ENCODE assay signal across 20 mouse cellular contexts in the genomic region with DNA sequence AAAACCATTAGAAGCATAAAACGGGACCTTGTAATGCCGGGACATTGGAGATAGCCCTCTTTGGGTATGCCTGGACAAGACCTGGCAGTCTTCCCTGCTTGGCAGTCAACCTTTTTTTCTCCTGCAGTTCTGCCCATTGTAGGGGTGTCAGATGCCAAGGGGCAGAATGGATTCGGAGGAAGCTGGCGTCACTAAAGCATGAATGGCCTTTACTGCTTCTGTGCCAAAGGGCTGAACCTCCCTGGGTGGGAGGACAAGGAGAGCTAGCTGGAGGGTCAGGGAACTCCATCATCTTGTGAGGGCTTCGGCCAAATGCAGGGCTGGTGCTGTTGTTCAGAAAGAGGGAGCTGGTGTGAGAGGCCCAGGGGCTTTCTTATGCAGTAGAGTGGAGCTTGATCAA.
DNase-seq lines count a peak whose midpoint lies in the region; ATAC-seq and TF ChIP-seq lines count a peak whose summit lies in the region.
"Had no signal": no experiment of that assay in that cellular context is flagged by ENCODE, and none has a peak within 500 bp of the region (broad histone marks: within the 10 kb centered on the region; RNA-seq: fewer than 3 reads in every experiment).

No protein-coding gene starts in this region.

- H3K27me3 ChIP-seq in kidney, adult 2 months (replicated peaks; ENCODE audit: control insufficient read depth, insufficient read depth, low read length) = no peaks in the 10 kb centered on the region
- H3K27me3 ChIP-seq in kidney, embryonic 14.5 days (ENCODE audit: control insufficient read depth, insufficient read depth, low read length) = no peaks in the 10 kb centered on the region
- peaks cover 7% of the 10 kb centered on the region; the same call in 1 of the 2 replicates for H3K27me3 ChIP-seq in neural tube, embryonic 15.5 days (replicated peaks)
- no peaks in the 10 kb centered on the region for H3K27me3 ChIP-seq in stomach, postnatal 0 days (ENCODE audit: control insufficient read depth, insufficient read depth, low read length)
- H3K27me3 ChIP-seq: liver, embryonic 13.5 days; megakaryocyte, embryonic 14.5 days; stomach, embryonic 15.5 days had no signal

- no peak overlapping the region for H3K27ac ChIP-seq in kidney, adult 2 months (ENCODE audit: insufficient read depth, low read depth, low read length)
- no peak overlapping the region for H3K27ac ChIP-seq in kidney, embryonic 14.5 days (ENCODE audit: low read depth, low read length)
- H3K27ac ChIP-seq in neural tube, embryonic 15.5 days (replicated peaks) = no peak overlapping the region
- H3K27ac ChIP-seq in stomach, postnatal 0 days (replicated peaks) = no peak overlapping the region
- H3K27ac ChIP-seq: embryonic facial prominence, embryonic 10.5 days; heart, embryonic 13.5 days; liver, embryonic 13.5 days; stomach, embryonic 15.5 days had no signal

- peak; percentile 5 for DNase-seq in kidney, adult 2 months
- peak; percentile 19 for DNase-seq in right cerebral cortex, postnatal 4 days
- DNase-seq in right cerebral cortex, adult 2 months (ENCODE audit: low spot score in 2 of 2) = no peak
- peak; percentile 1 for DNase-seq in cerebellum, adult 8-10 months
- no peak for DNase-seq in stomach, postnatal 0 days (ENCODE audit: low spot score)
- DNase-seq: adrenal gland, postnatal 36 days; kidney, adult 18-20 months; kidney, postnatal 36 days; liver, embryonic 13.5 days; lung, postnatal 10 days; spleen, adult 18-20 months; thymus, postnatal 36 days had no signal

- H3K4me1 ChIP-seq in kidney, adult 2 months (ENCODE audit: control insufficient read depth, insufficient read depth, low read length) = no peaks in the 10 kb centered on the region
- H3K4me1 ChIP-seq in kidney, embryonic 14.5 days (ENCODE audit: control insufficient read depth, insufficient read depth, low read length) = no peaks in the 10 kb centered on the region
- no peaks in the 10 kb centered on the region for H3K4me1 ChIP-seq in neural tube, embryonic 15.5 days
- H3K4me1 ChIP-seq in stomach, postnatal 0 days (replicated peaks; ENCODE audit: control insufficient read depth, insufficient read depth) = no peaks in the 10 kb centered on the region
- H3K4me1 ChIP-seq: embryonic facial prominence, embryonic 10.5 days; heart, embryonic 13.5 days; liver, embryonic 13.5 days; megakaryocyte, embryonic 14.5 days; stomach, embryonic 15.5 days had no signal

- H3K4me3 ChIP-seq in kidney, adult 2 months (ENCODE audit: insufficient read depth, low read depth, low read length) = no peak overlapping the region
- H3K4me3 ChIP-seq in kidney, embryonic 14.5 days (ENCODE audit: low read length) = no peak overlapping the region
- H3K4me3 ChIP-seq in neural tube, embryonic 15.5 days (replicated peaks) = no peak overlapping the region
- no peak overlapping the region for H3K4me3 ChIP-seq in stomach, postnatal 0 days (ENCODE audit: low read depth, low read length)
- H3K4me3 ChIP-seq: embryonic facial prominence, embryonic 10.5 days; erythroblast, embryonic 14.5 days; heart, embryonic 13.5 days; liver, embryonic 13.5 days; megakaryocyte, embryonic 14.5 days; stomach, embryonic 15.5 days had no signal

- TF ChIP-seq EP300 in stomach, postnatal 0 days (optimal IDR thresholded peaks at IDR 0.05) = no peak

- H3K36me3 ChIP-seq in kidney, adult 2 months (ENCODE audit: control insufficient read depth, insufficient read depth, low read length) = no peaks in the 10 kb centered on the region
- H3K36me3 ChIP-seq in kidney, embryonic 14.5 days (ENCODE audit: control insufficient read depth, insufficient read depth, low read length) = no peaks in the 10 kb centered on the region
- no peaks in the 10 kb centered on the region for H3K36me3 ChIP-seq in neural tube, embryonic 15.5 days
- H3K36me3 ChIP-seq in stomach, postnatal 0 days (ENCODE audit: control insufficient read depth, insufficient read depth, low read length) = no peaks in the 10 kb centered on the region
- H3K36me3 ChIP-seq: embryonic facial prominence, embryonic 10.5 days; heart, embryonic 13.5 days; liver, embryonic 13.5 days; stomach, embryonic 15.5 days had no signal

- ATAC-seq in kidney, embryonic 14.5 days (ENCODE audit: low FRiP score, low TSS enrichment) = no peak
- ATAC-seq in neural tube, embryonic 15.5 days (ENCODE audit: low FRiP score) = peak; percentile 65; the same call in 1 of the 2 replicates
- no peak for ATAC-seq in monocyte, adult 5-6 weeks (replicated peaks; ENCODE audit: insufficient number of reproducible peaks, low FRiP score, low TSS enrichment, poor library complexity, severe bottlenecking)
- no peak for ATAC-seq in stomach, postnatal 0 days (ENCODE audit: low FRiP score, low TSS enrichment)

- H3K4me2 ChIP-seq in kidney, embryonic 14.5 days (replicated peaks; ENCODE audit: low read depth, low read length) = no peak overlapping the region
- H3K4me2 ChIP-seq in neural tube, embryonic 15.5 days = no peak overlapping the region
- H3K4me2 ChIP-seq in stomach, postnatal 0 days (replicated peaks; ENCODE audit: low read depth) = no peak overlapping the region
- H3K4me2 ChIP-seq: heart, embryonic 13.5 days; liver, embryonic 13.5 days; stomach, embryonic 15.5 days had no signal

- no peaks in the 10 kb centered on the region for H3K9me3 ChIP-seq in kidney, embryonic 14.5 days (ENCODE audit: control insufficient read depth, low read length)
- no peaks in the 10 kb centered on the region for H3K9me3 ChIP-seq in neural tube, embryonic 15.5 days (replicated peaks)
- no peaks in the 10 kb centered on the region for H3K9me3 ChIP-seq in stomach, postnatal 0 days (ENCODE audit: control insufficient read depth, low read length)
- H3K9me3 ChIP-seq: embryonic facial prominence, embryonic 10.5 days; heart, embryonic 13.5 days; liver, embryonic 13.5 days; megakaryocyte, embryonic 14.5 days; stomach, embryonic 15.5 days had no signal

- no peak for TF ChIP-seq CTCF in kidney, adult 2 months (conservative IDR thresholded peaks at IDR 0.05; ENCODE audit: insufficient read depth, insufficient read length, low read depth, low read length)
- no peak for TF ChIP-seq CTCF in stomach, postnatal 0 days (IDR thresholded peaks at IDR 0.05; ENCODE audit: low read depth)

- WGBS in kidney, adult 2 months = 46% methylated on average over 5 of the region's 5 CpGs
- WGBS in kidney, embryonic 14.5 days = 48% methylated on average over 5 of the region's 5 CpGs
- WGBS in neural tube, embryonic 15.5 days = 43% methylated on average over 5 of the region's 5 CpGs
- 65% methylated on average over 5 of the region's 5 CpGs for WGBS in stomach, postnatal 0 days

- TF ChIP-seq POLR2A in kidney, adult 2 months (IDR thresholded peaks at IDR 0.05; ENCODE audit: low read depth, low read length) = no peak

- H3K9ac ChIP-seq in kidney, embryonic 14.5 days (ENCODE audit: low read depth, low read length) = no peak overlapping the region
- H3K9ac ChIP-seq in neural tube, embryonic 15.5 days (replicated peaks) = no peak overlapping the region
- H3K9ac ChIP-seq in stomach, postnatal 0 days (ENCODE audit: low read length) = no peak overlapping the region
- H3K9ac ChIP-seq: heart, embryonic 13.5 days; liver, embryonic 13.5 days; stomach, embryonic 15.5 days had no signal

Comparison
In these comparisons a context has a peak if more than half of its experiments do, and no peak if none do; other contexts are left out.
1. DNase-seq: peak in kidney, adult 2 months (single experiment), right cerebral cortex, postnatal 4 days (single experiment) and cerebellum, adult 8-10 months (single experiment); none in right cerebral cortex, adult 2 months (0 of 2) and stomach, postnatal 0 days (single experiment).